Mouse (Mus musculus) gastrocnemius, adult 18-20 months (tissue): ENCODE data around the gene Sec23b. TPM values are rescaled to one million over a fixed set of nuclear protein-coding genes. Genes with fewer than 3 reads are reported as not detected.
"Not testable (repeated sequence)": the region's sequence is repeated elsewhere in the genome, so short reads cannot be mapped to it uniquely, and the experiment has no call there.

Source experiments
- DNase-seq: peaks from one replicate; pipeline ENCODE4 v3.0.0; 2021; ENCODE audit warnings: low spot score
- long read RNA-seq, 2 experiments: library from polyadenylated mRNA; stranded (forward); transcript quantifications; one replicate each; pipeline ENCODE4 v2.0.0; 2021
- total RNA-seq, 2 experiments: library from RNA; stranded (reverse); gene quantifications; 2 replicates each; pipeline ENCODE4 v1.2.3; 2021

The Sec23b gene
- 10 to 100 TPM; 10.5 to 11.8 TPM for total RNA-seq
- long read RNA-seq, experiment 1, partial matches to known transcripts: 8 of 26 reads
- long read RNA-seq, experiment 1, other reads (novel, unspliced or antisense): 14 of 26 reads
- long read RNA-seq, experiment 2, transcript Sec23b-201 (20 exons, 2,779 nt): major isoform, 6 of 25 reads
- long read RNA-seq, experiment 2, partial matches to known transcripts: 6 of 25 reads
- long read RNA-seq, experiment 2, other reads (novel, unspliced or antisense): 13 of 25 reads

- DNase-seq: peak; percentile 98
These were observed at the start of gene Sec23b for GRCm38 (mm10) chr2:144555820-144556552. TSS of gene Sec23b (plus strand) at chr2:144556229.

GRCm38 (mm10) chr2:144514619-144515018, 41.4 kb upstream of the Sec23b start:
- no peak for DNase-seq

GRCm38 (mm10) chr2:144519772-144520171, 36.3 kb upstream of the Sec23b start:
- no peak for DNase-seq

- DNase-seq: no peak
These were observed 30.2 kb upstream of the Sec23b start for GRCm38 (mm10) chr2:144525856-144526255.

- DNase-seq: peak; percentile 97
These were observed 28.8 kb upstream of the Sec23b start, which contains the start of the genes Dzank1 and Polr3f for GRCm38 (mm10) chr2:144526981-144527820. TSS of gene Dzank1 (minus strand) at chr2:144527414. TSS of gene Polr3f (plus strand) at chr2:144527718.

GRCm38 (mm10) chr2:144527821-144528174, 28.2 kb upstream of the Sec23b start:
- no peak for DNase-seq

- no peak for DNase-seq
These were observed 18.9 kb upstream of the Sec23b start for GRCm38 (mm10) chr2:144537123-144537522.

- DNase-seq: no peak
These were observed 14.8 kb upstream of the Sec23b start for GRCm38 (mm10) chr2:144541246-144541645.

- DNase-seq: no peak
These were observed 12.4 kb upstream of the Sec23b start for GRCm38 (mm10) chr2:144543670-144544069.

GRCm38 (mm10) chr2:144544630-144545029, 11.4 kb upstream of the Sec23b start:
- no peak for DNase-seq

- DNase-seq: no peak
These were observed 11.0 kb upstream of the Sec23b start for GRCm38 (mm10) chr2:144545061-144545460.

GRCm38 (mm10) chr2:144545481-144545880, 10.5 kb upstream of the Sec23b start:
- no peak for DNase-seq

- no peak for DNase-seq
These were observed 8.5 kb upstream of the Sec23b start for GRCm38 (mm10) chr2:144547559-144547958.

GRCm38 (mm10) chr2:144550529-144550928, 5.5 kb upstream of the Sec23b start, which contains the start of gene Rbbp9:
TSS of gene Rbbp9 (minus strand) at chr2:144550869.
- DNase-seq: peak; percentile 51

- DNase-seq: no peak
These were observed 2.1 kb upstream of the Sec23b start for GRCm38 (mm10) chr2:144553905-144554304.

- no peak for DNase-seq
These were observed 676 bp upstream of the Sec23b start for GRCm38 (mm10) chr2:144555286-144555819.

- no peak for DNase-seq
These were observed 32.7 kb downstream of the Sec23b start for GRCm38 (mm10) chr2:144588723-144589122.

GRCm38 (mm10) chr2:144593036-144593435, 37.0 kb downstream of the Sec23b start:
- not testable (repeated sequence) for DNase-seq

- DNase-seq: peak; percentile 80
These were observed 38.1 kb downstream of the Sec23b start, which contains the start of gene Smim26 for GRCm38 (mm10) chr2:144593951-144594651. TSS of gene Smim26 (plus strand) at chr2:144594054.

- DNase-seq: no peak
These were observed 42.0 kb downstream of the Sec23b start for GRCm38 (mm10) chr2:144598006-144598405.
